Mouse (Mus musculus) limb, embryonic 12.5 days (tissue): ENCODE measurements around the gene Gm3336. TPM values are rescaled to one million over a fixed set of nuclear protein-coding genes. Genes with fewer than 3 reads are reported as not detected.

ENCODE experiments used
- ATAC-seq: fragments of 200-750 bp; cut with Nextera tagmentation; 2 replicates; pipeline ENCODE4 v1.8.0; 2017; ENCODE audit warnings: low read depth, moderate TSS enrichment; ENCODE audit not compliant: insufficient number of reproducible peaks, insufficient read depth, low FRiP score, low TSS enrichment
- H3K27ac ChIP-seq: fragments of 300-500 bp; sonication (generic); 2 replicates; pipeline ENCODE4 v1.5.1; 2016; ENCODE audit warnings: mild to moderate bottlenecking, moderate library complexity
- H3K27me3 ChIP-seq: fragments of 300-500 bp; sonication (generic); 2 replicates; pipeline ENCODE4 v1.6.1; 2016; ENCODE audit warnings: mild to moderate bottlenecking, moderate library complexity
- H3K36me3 ChIP-seq: fragments of 300-500 bp; sonication (generic); 2 replicates; pipeline ENCODE4 v1.6.1; 2016; ENCODE audit warnings: mild to moderate bottlenecking, moderate library complexity
- H3K4me1 ChIP-seq: fragments of 300-500 bp; sonication (generic); replicated peaks from 2 replicates; pipeline ENCODE4 v1.6.1; 2016
- H3K4me2 ChIP-seq: fragments of 300-500 bp; sonication (generic); 2 replicates; pipeline ENCODE4 v1.6.1; 2016; ENCODE audit warnings: mild to moderate bottlenecking, moderate library complexity
- H3K4me3 ChIP-seq: fragments of 300-500 bp; sonication (generic); replicated peaks from 2 replicates; pipeline ENCODE4 v1.5.1; 2016; ENCODE audit warnings: mild to moderate bottlenecking
- H3K9ac ChIP-seq: fragments of 300-500 bp; sonication (generic); replicated peaks from 2 replicates; pipeline ENCODE4 v1.6.1; 2016; ENCODE audit warnings: mild to moderate bottlenecking, moderate library complexity
- H3K9me3 ChIP-seq: fragments of 300-500 bp; sonication (generic); 2 replicates; pipeline ENCODE4 v1.6.1; 2016; ENCODE audit warnings: mild to moderate bottlenecking, moderate library complexity
- WGBS: fragments of 180-500 bp; shearing (Covaris S2); methylation state at CpG from one replicate; pipeline ENCODE4 v1.1.7; 2016; 5-methylcytosine and 5-hydroxymethylcytosine counted together
- polyA plus RNA-seq: library from polyadenylated mRNA; unstranded; fragments of >200 nt; fragmentation: Nextera tagmentation; extraction: Ambion mirVana; gene quantifications from 2 replicates; pipeline ENCODE4 v1.2.1, GENCODE M21; 2016

The Gm3336 gene
- polyA plus RNA-seq, 1 experiment from 2014 or later: not detected

- H3K4me1 ChIP-seq: peaks cover 39% of the 10 kb centered on the region
- H3K36me3 ChIP-seq: peaks cover 18% of the 10 kb centered on the region
- no peaks in the 10 kb centered on the region for H3K27me3 ChIP-seq
- H3K27ac ChIP-seq: 0 out of 2 replicates have a peak overlapping the region, but pooled peaks have one; percentile 99
- peak overlapping the region; percentile 72 for H3K4me2 ChIP-seq
- H3K9me3 ChIP-seq: no peaks in the 10 kb centered on the region
- WGBS: 55% methylated on average over 10 of the region's 10 CpGs
- no peak for ATAC-seq
- peak overlapping the region; percentile 99 for H3K9ac ChIP-seq
- peak overlapping the region; percentile 99 for H3K4me3 ChIP-seq
Measured at GRCm38 (mm10) chr8:70701048-70701981, 17.0 kb upstream of the Gm3336 start.

GRCm38 (mm10) chr8:70701982-70702841 lies 16.1 kb upstream of the Gm3336 start:
- peaks cover 30% of the 10 kb centered on the region for H3K4me1 ChIP-seq
- H3K9ac ChIP-seq: no peak overlapping the region
- H3K27ac ChIP-seq: no peak overlapping the region
- H3K27me3 ChIP-seq: no peaks in the 10 kb centered on the region
- H3K4me2 ChIP-seq: peak overlapping the region; percentile 72; the same call in 1 of the 2 replicates
- H3K4me3 ChIP-seq: no peak overlapping the region
- whole genome bisulfite sequencing: 91% methylated on average over 2 of the region's 2 CpGs
- peaks cover 18% of the 10 kb centered on the region for H3K36me3 ChIP-seq
- H3K9me3 ChIP-seq: 0 out of 2 replicates have a peak, but pooled peaks cover 4% of the 10 kb centered on the region
- no peak for ATAC-seq

DNA sequence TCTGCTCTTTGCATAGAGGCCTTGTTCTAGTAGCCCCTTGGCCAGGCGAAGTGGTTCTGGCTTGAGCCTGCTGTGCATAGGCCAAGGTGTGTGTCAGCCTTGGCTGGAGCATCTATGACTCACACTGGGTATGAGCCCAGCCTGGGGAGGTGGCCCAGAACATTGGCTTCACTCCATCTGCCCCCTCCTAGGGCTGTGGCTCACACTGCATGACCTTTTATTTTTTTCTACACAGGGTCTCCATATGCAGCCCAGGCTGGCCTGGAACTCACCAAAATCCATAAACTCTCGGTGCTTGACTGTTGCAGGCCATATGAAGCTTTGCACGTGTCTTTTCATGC lies 15.5 kb upstream of the Gm3336 start:
- 0 out of 2 replicates have a peak, but pooled peaks cover 4% of the 10 kb centered on the region for H3K9me3 ChIP-seq
- H3K27ac ChIP-seq: no peak overlapping the region
- H3K36me3 ChIP-seq: peaks cover 18% of the 10 kb centered on the region
- WGBS: 83% methylated on average over 3 of the region's 3 CpGs
- H3K4me1 ChIP-seq: peaks cover 24% of the 10 kb centered on the region
- H3K27me3 ChIP-seq: no peaks in the 10 kb centered on the region
- no peak overlapping the region for H3K4me2 ChIP-seq
- H3K9ac ChIP-seq: no peak overlapping the region
- H3K4me3 ChIP-seq: no peak overlapping the region
- no peak for ATAC-seq

- WGBS: 92% methylated on average over 3 of the region's 3 CpGs
- Histone ChIP-seq H3K27me3 (no peaks in the 10 kb centered on the region), H3K4me1 (peaks cover 20% of the 10 kb centered on the region), H3K4me3 (no peak within 1 kb of the TSS), H3K9ac (no peak within 1 kb of the TSS), H3K9me3 (0 out of 2 replicates have a peak, but pooled peaks cover 4% of the 10 kb centered on the region), H3K27ac (no peak within 1 kb of the TSS), H3K36me3 (peaks cover 18% of the 10 kb centered on the region), H3K4me2 (no peak within 1 kb of the TSS)
- no peak for ATAC-seq
Measured at GRCm38 (mm10) chr8:70703287-70703686, 15.1 kb upstream of the Gm3336 start, which contains the start of gene Iqcn. Gene Iqcn (plus strand): TSS chr8:70703457.

DNA sequence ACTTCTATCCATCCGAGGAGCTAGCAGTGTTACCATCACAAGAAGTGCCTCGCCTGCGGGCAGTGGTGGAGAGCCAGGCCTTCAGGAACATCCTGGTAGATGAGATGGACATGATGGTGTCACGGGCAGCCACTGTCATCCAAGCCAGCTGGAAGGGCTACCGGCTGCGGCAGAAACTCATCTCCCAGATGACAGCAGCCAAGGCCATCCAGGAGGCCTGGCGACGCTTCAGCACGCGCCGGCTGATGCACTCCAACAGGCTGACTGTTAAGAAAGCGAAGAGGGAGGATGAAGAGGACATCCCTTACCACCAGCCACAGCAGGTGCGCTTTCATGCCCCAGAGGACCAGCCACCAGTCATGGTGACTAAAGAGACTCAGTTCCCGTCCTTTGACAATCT lies 10.1 kb upstream of the Gm3336 start:
- H3K9me3 ChIP-seq: 0 out of 2 replicates have a peak, but pooled peaks cover 4% of the 10 kb centered on the region
- peaks cover 4% of the 10 kb centered on the region; the same call in 1 of the 2 replicates for H3K36me3 ChIP-seq
- no peak overlapping the region for H3K9ac ChIP-seq
- no peaks in the 10 kb centered on the region for H3K4me1 ChIP-seq
- H3K4me2 ChIP-seq: no peak overlapping the region
- H3K27me3 ChIP-seq: no peaks in the 10 kb centered on the region
- no peak overlapping the region for H3K27ac ChIP-seq
- H3K4me3 ChIP-seq: no peak overlapping the region
- WGBS: 89% methylated on average over 14 of the region's 14 CpGs
- no peak for ATAC-seq

DNA sequence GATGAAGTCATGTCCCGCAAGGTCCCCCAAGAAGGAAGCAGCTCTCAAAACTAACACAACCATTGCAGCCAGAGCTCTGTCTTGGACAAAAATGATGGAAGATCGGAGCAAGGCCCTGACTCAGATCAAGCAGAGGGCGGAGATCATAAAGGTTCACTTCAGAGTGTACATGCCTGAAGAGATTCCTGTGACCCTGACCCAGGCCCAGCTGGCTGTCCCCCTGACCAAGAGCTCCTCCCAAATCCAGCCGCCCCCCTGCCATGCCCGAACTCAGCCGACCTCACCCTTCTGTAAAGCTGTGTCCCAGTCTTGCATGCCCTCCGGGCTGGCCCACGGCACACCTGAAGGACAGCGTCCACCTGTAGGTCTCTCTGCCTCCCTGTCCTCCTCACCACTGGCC lies 8.5 kb upstream of the Gm3336 start:
- H3K27ac ChIP-seq: no peak overlapping the region
- 88% methylated on average over 9 of the region's 9 CpGs for WGBS
- no peak overlapping the region for H3K4me3 ChIP-seq
- H3K36me3 ChIP-seq: no peaks in the 10 kb centered on the region
- H3K27me3 ChIP-seq: no peaks in the 10 kb centered on the region
- H3K4me2 ChIP-seq: no peak overlapping the region
- 0 out of 2 replicates have a peak, but pooled peaks cover 4% of the 10 kb centered on the region for H3K9me3 ChIP-seq
- no peak for ATAC-seq
- H3K9ac ChIP-seq: no peak overlapping the region
- H3K4me1 ChIP-seq: no peaks in the 10 kb centered on the region

GRCm38 (mm10) chr8:70710296-70710695 lies 8.0 kb upstream of the Gm3336 start:
- Histone ChIP-seq H3K27me3 (no peaks in the 10 kb centered on the region), H3K36me3 (no peaks in the 10 kb centered on the region), H3K9me3 (0 out of 2 replicates have a peak, but pooled peaks cover 4% of the 10 kb centered on the region), H3K27ac (no peak overlapping the region), H3K4me1 (no peaks in the 10 kb centered on the region), H3K4me3 (no peak overlapping the region), H3K9ac (no peak overlapping the region), H3K4me2 (no peak overlapping the region)
- WGBS: 88% methylated on average over 1 of the region's 1 CpGs
- ATAC-seq: no peak

GRCm38 (mm10) chr8:70711041-70711440 lies 7.3 kb upstream of the Gm3336 start:
- no peak overlapping the region for H3K27ac ChIP-seq
- no peaks in the 10 kb centered on the region for H3K4me1 ChIP-seq
- H3K9me3 ChIP-seq: 0 out of 2 replicates have a peak, but pooled peaks cover 4% of the 10 kb centered on the region
- H3K4me2 ChIP-seq: no peak overlapping the region
- ATAC-seq: no peak
- H3K36me3 ChIP-seq: no peaks in the 10 kb centered on the region
- WGBS: 87% methylated on average over 11 of the region's 11 CpGs
- H3K27me3 ChIP-seq: no peaks in the 10 kb centered on the region
- H3K9ac ChIP-seq: no peak overlapping the region
- H3K4me3 ChIP-seq: no peak overlapping the region

DNA sequence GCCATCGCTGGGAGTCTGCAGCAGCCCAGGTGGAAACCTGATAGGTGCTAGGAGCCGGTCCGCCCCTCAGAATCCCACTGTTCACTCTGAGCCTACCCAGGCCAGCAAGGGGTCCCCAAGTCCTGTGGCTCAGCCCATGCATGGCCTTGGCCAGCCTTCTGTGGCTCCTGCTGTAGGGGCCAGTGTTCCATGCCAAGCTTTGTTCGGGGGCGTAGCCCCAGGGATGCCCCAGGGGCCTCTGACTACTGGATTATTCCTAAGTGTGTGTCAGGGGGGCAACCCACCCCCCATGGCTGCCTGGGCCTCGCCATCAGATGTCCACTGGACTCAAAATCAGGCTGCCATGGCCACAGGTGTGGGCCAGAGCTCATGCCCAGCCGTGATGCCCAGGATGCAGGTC lies 4.4 kb upstream of the Gm3336 start:
- H3K27me3 ChIP-seq: no peaks in the 10 kb centered on the region
- no peak for ATAC-seq
- no peak overlapping the region; the same call in 1 of the 2 replicates for H3K27ac ChIP-seq
- no peak overlapping the region for H3K4me2 ChIP-seq
- no peaks in the 10 kb centered on the region for H3K4me1 ChIP-seq
- no peaks in the 10 kb centered on the region for H3K9me3 ChIP-seq
- H3K4me3 ChIP-seq: no peak overlapping the region
- 74% methylated on average over 7 of the region's 7 CpGs for WGBS
- no peaks in the 10 kb centered on the region for H3K36me3 ChIP-seq
- H3K9ac ChIP-seq: no peak overlapping the region

DNA sequence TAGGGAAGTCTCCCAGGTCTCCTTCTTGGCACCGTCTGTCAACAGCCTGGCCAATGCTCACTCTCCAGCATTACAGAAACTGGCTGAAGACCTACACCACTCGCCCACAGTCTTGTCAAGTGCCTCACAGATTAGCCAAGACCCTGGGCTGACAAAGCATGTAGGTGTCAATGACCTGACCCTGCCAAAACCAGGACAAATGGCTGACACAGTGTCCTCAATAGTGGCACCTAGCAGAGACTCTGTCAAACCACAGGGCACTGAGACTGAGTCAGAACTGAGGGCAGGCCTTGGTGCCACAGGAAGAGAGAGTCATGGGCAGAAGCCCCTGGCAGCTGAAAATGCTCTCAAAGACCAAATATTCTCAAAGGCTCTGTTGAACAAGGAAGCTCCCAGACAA lies 3.3 kb upstream of the Gm3336 start:
- Histone ChIP-seq H3K9ac (no peak overlapping the region), H3K4me2 (no peak overlapping the region), H3K4me3 (no peak overlapping the region), H3K36me3 (no peaks in the 10 kb centered on the region), H3K27me3 (peaks cover 4% of the 10 kb centered on the region; the same call in 1 of the 2 replicates), H3K27ac (no peak overlapping the region), H3K4me1 (no peaks in the 10 kb centered on the region), H3K9me3 (no peaks in the 10 kb centered on the region)
- WGBS: 55% methylated on average over 2 of the region's 2 CpGs
- no peak for ATAC-seq
